ENCODE assay signal across 19 mouse cellular contexts in the genomic region with DNA sequence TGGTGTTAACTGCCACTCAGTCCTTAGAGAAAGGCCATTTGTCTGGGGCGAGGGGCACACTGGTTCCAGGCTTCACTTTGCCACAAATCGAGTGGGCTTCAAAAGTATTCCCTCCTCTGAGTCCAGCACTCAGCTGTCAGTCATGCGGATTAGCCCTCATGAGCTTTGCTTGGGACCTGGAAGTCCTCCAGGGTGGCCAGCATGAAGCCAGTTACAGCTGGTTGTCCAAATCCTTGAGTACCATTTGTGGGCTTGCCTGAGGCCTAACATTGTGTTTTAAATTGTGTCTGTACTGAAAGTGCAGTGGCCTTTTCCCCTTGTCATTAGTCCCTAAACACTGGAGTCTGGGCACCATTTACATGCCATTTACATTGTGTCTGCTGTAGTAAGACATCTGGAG.
A peak's percentile ranks its signal among the peaks of the same experiment; 100 is the strongest.
DNase-seq lines count a peak whose midpoint lies in the region; ATAC-seq and TF ChIP-seq lines count a peak whose summit lies in the region.
"Had no signal": no experiment of that assay in that cellular context is flagged by ENCODE, and none has a peak within 500 bp of the region (broad histone marks: within the 10 kb centered on the region; RNA-seq: fewer than 3 reads in every experiment).

No protein-coding gene starts in this region.

- no peak overlapping the region for H3K4me2 ChIP-seq in forebrain, embryonic 16.5 days (ENCODE audit: low read length)
- no peak overlapping the region for H3K4me2 ChIP-seq in midbrain, embryonic 14.5 days (ENCODE audit: low read length)
- no peak overlapping the region for H3K4me2 ChIP-seq in midbrain, embryonic 15.5 days
- H3K4me2 ChIP-seq: heart, embryonic 11.5 days; midbrain, embryonic 11.5 days had no signal

- H3K27ac ChIP-seq in forebrain, embryonic 16.5 days (ENCODE audit: low read length), result no peak overlapping the region
- H3K27ac ChIP-seq in forebrain, embryonic 10.5 days, result no peak overlapping the region
- H3K27ac ChIP-seq in midbrain, embryonic 14.5 days (replicated peaks; ENCODE audit: low read depth, low read length), result no peak overlapping the region
- no peak overlapping the region for H3K27ac ChIP-seq in midbrain, embryonic 15.5 days
- H3K27ac ChIP-seq: gastrocnemius, adult 2 months; stomach, postnatal 0 days had no signal

- H3K27me3 ChIP-seq in forebrain, embryonic 16.5 days (replicated peaks; ENCODE audit: control insufficient read depth, insufficient read depth, low read length), result no peaks in the 10 kb centered on the region
- H3K27me3 ChIP-seq in forebrain, embryonic 10.5 days (ENCODE audit: poor library complexity, severe bottlenecking), result peaks cover 6% of the 10 kb centered on the region; the same call in 1 of the 2 replicates
- no peaks in the 10 kb centered on the region for H3K27me3 ChIP-seq in midbrain, embryonic 14.5 days (ENCODE audit: control insufficient read depth, insufficient read depth, low read length)
- H3K27me3 ChIP-seq in midbrain, embryonic 15.5 days (replicated peaks), result no peaks in the 10 kb centered on the region

- TF ChIP-seq POLR2A in brain, embryonic 14.5 days (IDR thresholded peaks at IDR 0.05; ENCODE audit: borderline replicate concordance, extremely low read depth, insufficient read depth, insufficient read length, poor library complexity, severe bottlenecking), result no peak

- no peak for DNase-seq in forebrain, embryonic 10.5 days (ENCODE audit: extremely low spot score, low spot score)
- peak; percentile 39 for DNase-seq in midbrain, embryonic 14.5 days
- DNase-seq in brain, embryonic 14.5 days (ENCODE audit: low read depth), result peak; percentile 80
- DNase-seq in retina, postnatal 7 days (ENCODE audit: low read depth, low spot score), result peak; percentile 13
- DNase-seq: adrenal gland, adult 8-10 months; cerebellum, adult 11 months; gastrocnemius, adult 2 months; heart, postnatal 10 days; liver; right cerebral cortex, postnatal 4 days had no signal

- whole genome bisulfite sequencing in forebrain, embryonic 16.5 days, result 53% methylated on average over 3 of the region's 3 CpGs
- WGBS in forebrain, embryonic 10.5 days, result 67% methylated on average over 3 of the region's 3 CpGs
- 57% methylated on average over 3 of the region's 3 CpGs for WGBS in midbrain, embryonic 14.5 days
- 56% methylated on average over 3 of the region's 3 CpGs for WGBS in midbrain, embryonic 15.5 days

- TF ChIP-seq CTCF in brain, embryonic 14.5 days (IDR thresholded peaks at IDR 0.05; ENCODE audit: borderline replicate concordance, extremely low read depth, insufficient read depth, insufficient read length), result no peak

- no peak overlapping the region for H3K4me3 ChIP-seq in forebrain, embryonic 16.5 days (replicated peaks; ENCODE audit: low read length)
- no peak overlapping the region for H3K4me3 ChIP-seq in forebrain, embryonic 10.5 days
- no peak overlapping the region for H3K4me3 ChIP-seq in midbrain, embryonic 14.5 days (replicated peaks; ENCODE audit: low read depth, low read length)
- H3K4me3 ChIP-seq in midbrain, embryonic 15.5 days, result no peak overlapping the region
- H3K4me3 ChIP-seq: gastrocnemius, adult 2 months; myocyte had no signal

- peaks cover 15% of the 10 kb centered on the region for H3K4me1 ChIP-seq in forebrain, embryonic 16.5 days (replicated peaks; ENCODE audit: control insufficient read depth, insufficient read depth, low read length)
- H3K4me1 ChIP-seq in forebrain, embryonic 10.5 days, result peaks cover 30% of the 10 kb centered on the region
- H3K4me1 ChIP-seq in midbrain, embryonic 14.5 days (ENCODE audit: control insufficient read depth, insufficient read depth, low read length), result peaks cover 7% of the 10 kb centered on the region; the same call in 1 of the 2 replicates
- peaks cover 20% of the 10 kb centered on the region for H3K4me1 ChIP-seq in midbrain, embryonic 15.5 days

- H3K9me3 ChIP-seq in forebrain, embryonic 16.5 days (ENCODE audit: control insufficient read depth, low read length), result no peaks in the 10 kb centered on the region
- no peaks in the 10 kb centered on the region for H3K9me3 ChIP-seq in forebrain, embryonic 10.5 days
- no peaks in the 10 kb centered on the region for H3K9me3 ChIP-seq in midbrain, embryonic 14.5 days (ENCODE audit: control insufficient read depth, low read length)
- no peaks in the 10 kb centered on the region for H3K9me3 ChIP-seq in midbrain, embryonic 15.5 days

- no peaks in the 10 kb centered on the region for H3K36me3 ChIP-seq in forebrain, embryonic 16.5 days (ENCODE audit: control insufficient read depth, insufficient read depth)
- no peaks in the 10 kb centered on the region for H3K36me3 ChIP-seq in forebrain, embryonic 10.5 days (replicated peaks)
- no peaks in the 10 kb centered on the region for H3K36me3 ChIP-seq in midbrain, embryonic 14.5 days (ENCODE audit: control insufficient read depth, insufficient read depth, low read length)
- H3K36me3 ChIP-seq in midbrain, embryonic 15.5 days (replicated peaks), result no peaks in the 10 kb centered on the region

- H3K9ac ChIP-seq in forebrain, embryonic 16.5 days (replicated peaks; ENCODE audit: low read depth, low read length), result no peak overlapping the region
- no peak overlapping the region for H3K9ac ChIP-seq in midbrain, embryonic 14.5 days (replicated peaks; ENCODE audit: low read length)
- H3K9ac ChIP-seq in midbrain, embryonic 15.5 days, result no peak overlapping the region

- ATAC-seq in forebrain, embryonic 16.5 days, result 0 out of 2 replicates have a peak, but pooled peaks have one; percentile 18
- no peak for ATAC-seq in midbrain, embryonic 14.5 days (ENCODE audit: low FRiP score, low TSS enrichment)
- ATAC-seq in midbrain, embryonic 15.5 days (replicated peaks), result no peak
- no peak for ATAC-seq in granulocyte monocyte progenitor cell, adult 5-6 weeks (replicated peaks; ENCODE audit: poor library complexity, severe bottlenecking)
- ATAC-seq: inflammation-experienced regulatory T-cells, adult 6 months; lung, postnatal 0 days had no signal
